Mouse (Mus musculus) liver, embryonic 14.5 days (tissue): ENCODE results near the gene Alx1. TPM values are rescaled to one million over a fixed set of nuclear protein-coding genes. Genes with fewer than 3 reads are reported as not detected.

Experiments used
- ATAC-seq: fragments of 200-750 bp; cut with Nextera tagmentation; 2 replicates; pipeline ENCODE4 v1.8.0; 2017; ENCODE audit warnings: moderate number of reproducible peaks, mild to moderate bottlenecking, moderate library complexity; ENCODE audit not compliant: insufficient read depth
- DNase-seq, 3 experiments: peaks; one replicate each; pipeline ENCODE4 v3.0.0-alpha.2; 2012 to 2013; ENCODE audit warnings: low read depth in 3 of 3, low spot score in 3 of 3
- H3K27ac ChIP-seq: fragments of 300-500 bp; sonication (generic); 2 replicates; pipeline ENCODE4 v1.5.1; 2014; ENCODE audit warnings: moderate library complexity, mild to moderate bottlenecking, control low read depth, inconsistent platforms
- H3K27me3 ChIP-seq: fragments of 300-500 bp; sonication (generic); 2 replicates; pipeline ENCODE4 v1.6.1; 2014; ENCODE audit warnings: mild to moderate bottlenecking, low read length, moderate library complexity; ENCODE audit not compliant: control insufficient read depth, insufficient read depth
- H3K36me3 ChIP-seq: fragments of 300-500 bp; sonication (generic); replicated peaks from 2 replicates; pipeline ENCODE4 v1.6.1; 2014; ENCODE audit warnings: low read depth; ENCODE audit not compliant: control insufficient read depth, insufficient read depth
- H3K4me1 ChIP-seq, 2 experiments: fragments of 200-500 bp in 1 of 2; fragments of 300-500 bp in 1 of 2; sonication (generic) in 1 of 2; replicated peaks; 2 replicates each; pipeline ENCODE4 v1.6.1; 2012 to 2014; ENCODE audit warnings: antibody characterized with exemption in 1 of 2, inconsistent platforms in 1 of 2, low read length in 1 of 2; ENCODE audit not compliant: control insufficient read depth in 2 of 2, insufficient read depth in 2 of 2
- H3K4me2 ChIP-seq: fragments of 300-500 bp; sonication (generic); 2 replicates; pipeline ENCODE4 v1.6.1; 2014; ENCODE audit warnings: low read depth, mild to moderate bottlenecking, control low read depth, moderate library complexity
- H3K4me3 ChIP-seq, 2 experiments: fragments of 200-500 bp in 1 of 2; fragments of 300-500 bp in 1 of 2; sonication (generic) in 1 of 2; 2 replicates each; pipeline ENCODE4 v1.5.1; 2012 to 2014; ENCODE audit warnings: low read depth in 2 of 2, low read length in 2 of 2, mild to moderate bottlenecking in 2 of 2, control low read depth in 1 of 2, inconsistent platforms in 1 of 2, moderate library complexity in 1 of 2; ENCODE audit not compliant: insufficient read depth in 1 of 2
- H3K9ac ChIP-seq: fragments of 300-500 bp; sonication (generic); replicated peaks from 2 replicates; pipeline ENCODE4 v1.6.1; 2014; ENCODE audit warnings: mild to moderate bottlenecking, control low read depth, moderate library complexity
- H3K9me3 ChIP-seq: fragments of 300-500 bp; sonication (generic); 2 replicates; pipeline ENCODE4 v1.6.1; 2016; ENCODE audit warnings: low read length, mixed read lengths; ENCODE audit not compliant: control insufficient read depth
- CTCF ChIP-seq: IDR thresholded peaks from 2 replicates; pipeline ENCODE4 v1.5.1; 2016; ENCODE audit warnings: antibody characterized with exemption, low read depth, control low read depth
- EP300 ChIP-seq: IDR thresholded peaks from 2 replicates; pipeline ENCODE4 v1.6.1; 2016; ENCODE audit warnings: antibody characterized with exemption, low read depth
- WGBS: fragments of 180-500 bp; shearing (Covaris S2); extraction: QIAGEN DNeasy Blood & Tissue Kit; methylation state at CpG from one replicate; pipeline ENCODE4 v1.1.7; 2014; ENCODE audit not compliant: insufficient replicate concordance; 5-methylcytosine and 5-hydroxymethylcytosine counted together
- polyA plus RNA-seq, 2 experiments: library from polyadenylated mRNA; depleted of rRNA in 1 of 2; stranded (reverse) in 1 of 2; unstranded in 1 of 2; fragments of >200 nt; fragmentation: Nextera tagmentation in 1 of 2; extraction: Ambion mirVana in 1 of 2; gene quantifications; 2 replicates each; pipeline versions ENCODE4 v1.2.1 to v1.2.3; 2012 to 2014

Alx1 gene
- polyA plus RNA-seq, 2 experiments, result 0.02 TPM; not detected in 1

GRCm38 (mm10) chr10:103027226-103027930 lies 2.6 kb downstream of the Alx1 start:
- Histone ChIP-seq H3K4me2 (no peak overlapping the region), H3K27ac (no peak overlapping the region), H3K9ac (no peak overlapping the region), H3K4me1 (no peaks in the 10 kb centered on the region), H3K27me3 (peaks cover 69% of the 10 kb centered on the region), H3K9me3 (no peaks in the 10 kb centered on the region), H3K4me3 (no peak overlapping the region), H3K36me3 (no peaks in the 10 kb centered on the region)
- DNase-seq (no peak), ATAC-seq (no peak)
- no peak for TF ChIP-seq CTCF
- no peak for TF ChIP-seq EP300
- 1% methylated on average over 20 of the region's 20 CpGs for WGBS

DNA sequence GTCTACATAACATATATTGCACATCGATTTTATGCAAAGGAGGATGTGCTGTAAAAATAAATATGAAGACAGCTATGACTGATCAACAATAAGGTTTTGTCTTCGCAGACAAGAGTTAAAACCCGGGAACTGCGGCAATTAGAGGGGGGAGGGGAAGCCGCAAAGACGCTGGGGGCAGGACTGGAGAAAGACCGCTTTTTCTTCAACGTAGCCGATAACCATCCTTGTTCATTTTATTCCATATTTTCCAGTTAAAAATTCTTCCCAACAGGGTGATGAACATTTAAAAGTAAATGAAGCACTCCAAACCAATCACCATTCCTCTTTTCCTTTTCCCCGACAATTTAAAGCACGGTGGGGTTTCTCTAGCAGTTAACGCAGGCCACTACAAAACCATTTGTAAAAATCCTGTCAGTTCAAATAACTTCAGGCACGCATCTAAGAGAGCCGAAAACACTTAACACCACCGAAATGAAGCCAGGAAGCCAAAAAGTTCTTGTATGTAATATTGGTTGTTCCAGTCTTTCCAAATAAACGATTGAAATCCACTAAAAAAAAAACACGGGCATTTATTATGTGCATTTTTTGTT lies 3.3 kb downstream of the Alx1 start:
- Histone ChIP-seq H3K4me1 (no peaks in the 10 kb centered on the region), H3K36me3 (no peaks in the 10 kb centered on the region), H3K9ac (no peak overlapping the region), H3K27ac (no peak overlapping the region), H3K27me3 (peaks cover 66% of the 10 kb centered on the region), H3K4me2 (no peak overlapping the region), H3K9me3 (no peaks in the 10 kb centered on the region), H3K4me3 (no peak overlapping the region)
- DNase-seq (no peak), ATAC-seq (no peak)
- under 1% methylated on average over 17 of the region's 17 CpGs for WGBS
- TF ChIP-seq CTCF (no peak), EP300 (no peak)

DNA sequence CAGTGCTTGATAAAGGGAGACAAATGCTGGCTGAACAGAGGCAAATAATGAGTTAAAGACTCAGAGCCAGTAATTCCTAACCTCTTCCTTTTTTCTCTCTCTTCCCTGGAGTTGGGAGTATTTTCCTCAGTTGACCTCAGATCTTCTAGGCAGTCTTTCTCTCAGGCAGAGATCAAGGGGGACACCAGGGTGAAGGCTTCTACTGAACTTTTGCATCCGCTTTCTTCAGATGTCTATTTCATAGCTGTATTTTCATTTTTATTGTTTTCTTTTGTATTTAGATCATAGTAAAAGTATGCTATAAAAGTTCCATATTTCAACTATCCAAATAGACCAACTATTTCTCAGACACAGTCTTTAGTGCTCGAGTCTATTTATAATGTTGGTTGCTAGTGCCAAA lies 27.5 kb downstream of the Alx1 start:
- ATAC-seq, result no peak
- Histone ChIP-seq H3K27ac (no peak overlapping the region), H3K4me2 (no peak overlapping the region), H3K9me3 (no peaks in the 10 kb centered on the region), H3K4me3 (no peak overlapping the region), H3K9ac (no peak overlapping the region), H3K27me3 (no peaks in the 10 kb centered on the region), H3K4me1 (no peaks in the 10 kb centered on the region), H3K36me3 (no peaks in the 10 kb centered on the region)
- no peak for DNase-seq
- 44% methylated on average over 2 of the region's 2 CpGs for WGBS
- TF ChIP-seq EP300 (no peak), CTCF (no peak)

- H3K36me3 ChIP-seq, result no peaks in the 10 kb centered on the region
- H3K9ac ChIP-seq, result no peak overlapping the region
- H3K9me3 ChIP-seq, result no peaks in the 10 kb centered on the region
- H3K4me3 ChIP-seq, result no peak overlapping the region
- TF ChIP-seq EP300 (no peak), CTCF (no peak)
- no peaks in the 10 kb centered on the region for H3K27me3 ChIP-seq
- WGBS, result 21% methylated on average over 8 of the region's 8 CpGs
- no peak for ATAC-seq
- H3K4me2 ChIP-seq, result no peak overlapping the region
- no peaks in the 10 kb centered on the region for H3K4me1 ChIP-seq
- no peak overlapping the region for H3K27ac ChIP-seq
- no peak for DNase-seq
These were observed 29.1 kb downstream of the Alx1 start for GRCm38 (mm10) chr10:103000902-103001301.

DNA sequence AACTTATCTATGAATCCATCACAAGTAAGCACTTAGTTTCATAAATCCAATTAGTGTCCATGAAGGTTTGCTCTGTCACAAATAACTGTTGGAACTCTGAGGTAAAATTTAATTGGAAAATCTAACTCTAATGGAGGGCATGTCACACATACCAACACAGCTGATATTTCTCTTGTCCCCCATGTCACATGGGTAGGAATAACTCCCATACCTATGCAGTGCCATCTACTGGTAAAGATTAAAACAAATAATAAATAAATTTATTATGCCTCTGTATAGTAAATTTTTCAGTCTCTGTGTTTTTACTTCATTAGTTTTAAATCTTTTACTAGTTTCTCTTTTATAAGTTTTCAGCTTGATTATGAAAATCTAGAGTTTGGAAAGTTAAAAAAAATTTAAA lies 30.4 kb downstream of the Alx1 start:
- Histone ChIP-seq H3K4me2 (no peak overlapping the region), H3K27ac (no peak overlapping the region), H3K27me3 (no peaks in the 10 kb centered on the region), H3K4me1 (no peaks in the 10 kb centered on the region), H3K9me3 (no peaks in the 10 kb centered on the region), H3K9ac (no peak overlapping the region), H3K4me3 (no peak overlapping the region), H3K36me3 (no peaks in the 10 kb centered on the region)
- TF ChIP-seq EP300 (no peak), CTCF (no peak)
- ATAC-seq (no peak), DNase-seq (no peak)
